24 mouse cellular contexts compared by ENCODE assay signal in genomic region chr7:74365623-74366022, GRCm38 (mm10).
DNase-seq lines count a peak whose midpoint lies in the region; ATAC-seq and TF ChIP-seq lines count a peak whose summit lies in the region.
"Had no signal": no experiment of that assay in that cellular context is flagged by ENCODE, and none has a peak within 500 bp of the region (broad histone marks: within the 10 kb centered on the region; RNA-seq: fewer than 3 reads in every experiment).

No protein-coding gene starts in this region.

- no peak for DNase-seq in midbrain, embryonic 10.5 days (ENCODE audit: low spot score)
- DNase-seq in midbrain, postnatal 0 days (ENCODE audit: low spot score), result no peak
- peak; percentile 52 for DNase-seq in retina, postnatal 1 day
- no peak for DNase-seq in thymus, adult 2 months
- DNase-seq in right cerebral cortex, postnatal 14 days, result no peak
- DNase-seq: adrenal gland, postnatal 25 days; cerebellum, adult 18-20 months; cerebellum, postnatal 10 days; gastrocnemius, postnatal 14 days; heart, postnatal 4 days; kidney, adult 18-20 months; kidney, postnatal 4 days; layer of hippocampus, postnatal 36 days; left cerebral cortex, postnatal 4 days; liver, postnatal 0 days; lung, postnatal 36 days; thymus, postnatal 14 days had no signal

- 25% methylated on average over 4 of the region's 4 CpGs for WGBS in forebrain, embryonic 12.5 days
- WGBS in forebrain, embryonic 15.5 days, result 22% methylated on average over 4 of the region's 4 CpGs
- WGBS in midbrain, embryonic 10.5 days, result 17% methylated on average over 4 of the region's 4 CpGs
- 31% methylated on average over 4 of the region's 4 CpGs for WGBS in midbrain, postnatal 0 days
- 8% methylated on average over 4 of the region's 4 CpGs for WGBS in midbrain, embryonic 13.5 days
- WGBS in thymus, adult 2 months, result 88% methylated on average over 4 of the region's 4 CpGs

- TF ChIP-seq POLR2A in thymus, adult 2 months (IDR thresholded peaks at IDR 0.05; ENCODE audit: control insufficient read depth, extremely low read depth, insufficient read depth, low read length, poor library complexity), result no peak

- no peak overlapping the region; the same call in 1 of the 2 replicates for H3K9ac ChIP-seq in forebrain, embryonic 12.5 days
- H3K9ac ChIP-seq in forebrain, embryonic 15.5 days (replicated peaks), result no peak overlapping the region
- no peak overlapping the region for H3K9ac ChIP-seq in midbrain, postnatal 0 days (replicated peaks; ENCODE audit: low read length, poor library complexity, severe bottlenecking)
- H3K9ac ChIP-seq in midbrain, embryonic 13.5 days (replicated peaks), result 0 out of 2 replicates have a peak overlapping the region, but pooled peaks have one; percentile 4
- H3K9ac ChIP-seq: hindbrain, embryonic 15.5 days; liver, embryonic 12.5 days; liver, postnatal 0 days had no signal

- TF ChIP-seq CTCF in midbrain, postnatal 0 days (IDR thresholded peaks at IDR 0.05), result no peak
- no peak for TF ChIP-seq CTCF in thymus, adult 2 months (IDR thresholded peaks at IDR 0.05; ENCODE audit: borderline replicate concordance, control insufficient read depth, extremely low read depth, insufficient read depth, low read length, poor library complexity)

- H3K36me3 ChIP-seq in forebrain, embryonic 12.5 days (replicated peaks), result no peaks in the 10 kb centered on the region
- H3K36me3 ChIP-seq in forebrain, embryonic 15.5 days, result no peaks in the 10 kb centered on the region
- no peaks in the 10 kb centered on the region for H3K36me3 ChIP-seq in midbrain, embryonic 10.5 days
- no peaks in the 10 kb centered on the region for H3K36me3 ChIP-seq in midbrain, postnatal 0 days (ENCODE audit: insufficient read depth, low read length)
- H3K36me3 ChIP-seq in midbrain, embryonic 13.5 days, result no peaks in the 10 kb centered on the region
- no peaks in the 10 kb centered on the region for H3K36me3 ChIP-seq in thymus, adult 2 months (ENCODE audit: control insufficient read depth, insufficient read depth, low read length)
- H3K36me3 ChIP-seq: heart, embryonic 10.5 days; hindbrain, embryonic 15.5 days; liver, embryonic 12.5 days had no signal

- peaks cover 5% of the 10 kb centered on the region; the same call in 1 of the 2 replicates for H3K27me3 ChIP-seq in forebrain, embryonic 12.5 days
- H3K27me3 ChIP-seq in forebrain, embryonic 15.5 days, result no peaks in the 10 kb centered on the region
- H3K27me3 ChIP-seq in midbrain, embryonic 10.5 days (ENCODE audit: low read depth, poor library complexity, severe bottlenecking), result no peaks in the 10 kb centered on the region
- H3K27me3 ChIP-seq in midbrain, postnatal 0 days (ENCODE audit: insufficient read depth, low read length), result no peaks in the 10 kb centered on the region
- H3K27me3 ChIP-seq in midbrain, embryonic 13.5 days, result no peaks in the 10 kb centered on the region
- no peaks in the 10 kb centered on the region for H3K27me3 ChIP-seq in thymus, adult 2 months (ENCODE audit: control insufficient read depth, insufficient read depth, low read length)
- H3K27me3 ChIP-seq: hindbrain, embryonic 15.5 days; liver, embryonic 12.5 days; Patski had no signal

- peaks cover 30% of the 10 kb centered on the region for H3K4me1 ChIP-seq in forebrain, embryonic 12.5 days
- H3K4me1 ChIP-seq in forebrain, embryonic 15.5 days, result peaks cover 11% of the 10 kb centered on the region
- peaks cover 53% of the 10 kb centered on the region for H3K4me1 ChIP-seq in midbrain, embryonic 10.5 days
- peaks cover 7% of the 10 kb centered on the region; the same call in 1 of the 2 replicates for H3K4me1 ChIP-seq in midbrain, postnatal 0 days (ENCODE audit: insufficient read depth, low read length)
- H3K4me1 ChIP-seq in midbrain, embryonic 13.5 days (replicated peaks), result peaks cover 43% of the 10 kb centered on the region
- no peaks in the 10 kb centered on the region for H3K4me1 ChIP-seq in thymus, adult 2 months (replicated peaks; ENCODE audit: control insufficient read depth, insufficient read depth, low read length)
- H3K4me1 ChIP-seq: liver, embryonic 12.5 days had no signal

- H3K4me2 ChIP-seq in forebrain, embryonic 12.5 days, result no peak overlapping the region
- H3K4me2 ChIP-seq in forebrain, embryonic 15.5 days (replicated peaks), result no peak overlapping the region
- H3K4me2 ChIP-seq in midbrain, postnatal 0 days (ENCODE audit: low read depth, low read length, poor library complexity, severe bottlenecking), result no peak overlapping the region
- no peak overlapping the region for H3K4me2 ChIP-seq in midbrain, embryonic 13.5 days (replicated peaks)
- H3K4me2 ChIP-seq: hindbrain, embryonic 15.5 days; liver, embryonic 12.5 days had no signal

- no peak for ATAC-seq in forebrain, embryonic 12.5 days (ENCODE audit: low FRiP score)
- ATAC-seq in forebrain, embryonic 15.5 days (replicated peaks), result no peak
- no peak for ATAC-seq in midbrain, postnatal 0 days (ENCODE audit: low FRiP score)
- peak; percentile 34; the same call in 1 of the 2 replicates for ATAC-seq in midbrain, embryonic 13.5 days
- ATAC-seq: liver, embryonic 12.5 days; liver, postnatal 0 days; Patski had no signal

- H3K4me3 ChIP-seq in forebrain, embryonic 12.5 days (replicated peaks), result no peak overlapping the region
- no peak overlapping the region for H3K4me3 ChIP-seq in forebrain, embryonic 15.5 days
- H3K4me3 ChIP-seq in midbrain, embryonic 10.5 days, result no peak overlapping the region
- no peak overlapping the region for H3K4me3 ChIP-seq in midbrain, postnatal 0 days (ENCODE audit: low read depth, low read length)
- no peak overlapping the region for H3K4me3 ChIP-seq in midbrain, embryonic 13.5 days (replicated peaks)
- no peak overlapping the region for H3K4me3 ChIP-seq in thymus, adult 2 months (ENCODE audit: control insufficient read depth, insufficient read depth, low read length)
- H3K4me3 ChIP-seq: heart, embryonic 10.5 days; hindbrain, embryonic 15.5 days; liver, embryonic 12.5 days had no signal

- no peaks in the 10 kb centered on the region for H3K9me3 ChIP-seq in forebrain, embryonic 12.5 days
- H3K9me3 ChIP-seq in forebrain, embryonic 15.5 days, result no peaks in the 10 kb centered on the region
- H3K9me3 ChIP-seq in midbrain, embryonic 10.5 days (replicated peaks), result no peaks in the 10 kb centered on the region
- H3K9me3 ChIP-seq in midbrain, postnatal 0 days (ENCODE audit: low read length), result no peaks in the 10 kb centered on the region
- H3K9me3 ChIP-seq in midbrain, embryonic 13.5 days, result no peaks in the 10 kb centered on the region
- H3K9me3 ChIP-seq: heart, embryonic 10.5 days; hindbrain, embryonic 15.5 days; liver, embryonic 12.5 days had no signal

- 0 out of 2 replicates have a peak overlapping the region, but pooled peaks have one; percentile 13 for H3K27ac ChIP-seq in forebrain, embryonic 12.5 days
- H3K27ac ChIP-seq in forebrain, embryonic 15.5 days (replicated peaks), result no peak overlapping the region
- peak overlapping the region; percentile 67; the same call in 1 of the 2 replicates for H3K27ac ChIP-seq in midbrain, embryonic 10.5 days (replicated peaks)
- H3K27ac ChIP-seq in midbrain, postnatal 0 days (ENCODE audit: low read depth, low read length), result no peak overlapping the region
- peak overlapping the region; percentile 41 for H3K27ac ChIP-seq in midbrain, embryonic 13.5 days
- H3K27ac ChIP-seq in thymus, adult 2 months (ENCODE audit: control insufficient read depth, insufficient read depth, low read length), result no peak overlapping the region
- H3K27ac ChIP-seq: heart, embryonic 10.5 days; hindbrain, embryonic 15.5 days; liver, embryonic 12.5 days had no signal

Comparison
In these comparisons a context has a peak if more than half of its experiments do, and no peak if none do; other contexts are left out.
1. H3K27ac ChIP-seq: peak in forebrain, embryonic 12.5 days (single experiment), midbrain, embryonic 10.5 days (single experiment) and midbrain, embryonic 13.5 days (single experiment); none in forebrain, embryonic 15.5 days (single experiment), midbrain, postnatal 0 days (single experiment) and thymus, adult 2 months (single experiment).